Mouse (Mus musculus): ENCODE measurements around the gene Hes7.

The Hes7 gene

GRCm38 (mm10) chr11:69100639-69101360, 19.4 kb upstream of the Hes7 start:
- no peak for DNase-seq (ENCODE audit: low read depth, low spot score)

- DNase-seq (ENCODE audit: low read depth, low spot score) = no peak
These were observed 18.4 kb upstream of the Hes7 start for GRCm38 (mm10) chr11:69101604-69102402.

GRCm38 (mm10) chr11:69102403-69102725, 17.8 kb upstream of the Hes7 start:
- DNase-seq (ENCODE audit: low read depth, low spot score) = no peak

GRCm38 (mm10) chr11:69103121-69103520, 17.1 kb upstream of the Hes7 start:
- no peak for DNase-seq (ENCODE audit: low read depth, low spot score)

GRCm38 (mm10) chr11:69103531-69104435, 16.4 kb upstream of the Hes7 start:
- no peak for DNase-seq (ENCODE audit: low read depth, low spot score)

- DNase-seq (ENCODE audit: low read depth, low spot score) = no peak
These were observed 15.7 kb upstream of the Hes7 start for GRCm38 (mm10) chr11:69104487-69104886.

GRCm38 (mm10) chr11:69105227-69105626, 15.0 kb upstream of the Hes7 start:
- DNase-seq (ENCODE audit: low read depth, low spot score) = no peak

- no peak for DNase-seq (ENCODE audit: low read depth, low spot score)
These were observed 14.4 kb upstream of the Hes7 start for GRCm38 (mm10) chr11:69105796-69106195.

GRCm38 (mm10) chr11:69106299-69106698, 13.9 kb upstream of the Hes7 start:
- no peak for DNase-seq (ENCODE audit: low read depth, low spot score)

GRCm38 (mm10) chr11:69106842-69107241, 13.4 kb upstream of the Hes7 start:
- DNase-seq (ENCODE audit: low read depth, low spot score) = no peak

GRCm38 (mm10) chr11:69107676-69108075, 12.5 kb upstream of the Hes7 start:
- no peak for DNase-seq (ENCODE audit: low read depth, low spot score)

GRCm38 (mm10) chr11:69108223-69108622, 12.0 kb upstream of the Hes7 start:
- no peak for DNase-seq (ENCODE audit: low read depth, low spot score)

- DNase-seq (ENCODE audit: low read depth, low spot score) = no peak
These were observed 10.9 kb upstream of the Hes7 start for GRCm38 (mm10) chr11:69109032-69109900.

- DNase-seq (ENCODE audit: low read depth, low spot score) = no peak
These were observed 9.7 kb upstream of the Hes7 start for GRCm38 (mm10) chr11:69110319-69111046.

GRCm38 (mm10) chr11:69111051-69111810, 9.0 kb upstream of the Hes7 start:
- DNase-seq (ENCODE audit: low read depth, low spot score) = no peak

- DNase-seq (ENCODE audit: low read depth, low spot score) = no peak
These were observed 8.3 kb upstream of the Hes7 start for GRCm38 (mm10) chr11:69111865-69112264.

- no peak for DNase-seq (ENCODE audit: low read depth, low spot score)
These were observed 6.2 kb upstream of the Hes7 start for GRCm38 (mm10) chr11:69114018-69114417.

GRCm38 (mm10) chr11:69114621-69115020, 5.6 kb upstream of the Hes7 start:
- no peak for DNase-seq (ENCODE audit: low read depth, low spot score)

GRCm38 (mm10) chr11:69116843-69117242, 3.4 kb upstream of the Hes7 start:
- DNase-seq (ENCODE audit: low read depth, low spot score) = no peak

Data from retina, adult 2 months (tissue).